Mouse (Mus musculus): ENCODE measurements around the gene Olfr1448. TPM values are rescaled to one million over a fixed set of nuclear protein-coding genes. Genes with fewer than 3 reads are reported as not detected.

Gene Olfr1448
- polyA plus RNA-seq (2015; fragmentation: Nextera tagmentation; extraction: Ambion mirVana) = not detected in 2 replicates

GRCm38 (mm10) chr19:12924319-12924718 is at the start of gene Olfr1448:
Gene Olfr1448, minus strand, starts transcription at chr19:12924419.

DNA sequence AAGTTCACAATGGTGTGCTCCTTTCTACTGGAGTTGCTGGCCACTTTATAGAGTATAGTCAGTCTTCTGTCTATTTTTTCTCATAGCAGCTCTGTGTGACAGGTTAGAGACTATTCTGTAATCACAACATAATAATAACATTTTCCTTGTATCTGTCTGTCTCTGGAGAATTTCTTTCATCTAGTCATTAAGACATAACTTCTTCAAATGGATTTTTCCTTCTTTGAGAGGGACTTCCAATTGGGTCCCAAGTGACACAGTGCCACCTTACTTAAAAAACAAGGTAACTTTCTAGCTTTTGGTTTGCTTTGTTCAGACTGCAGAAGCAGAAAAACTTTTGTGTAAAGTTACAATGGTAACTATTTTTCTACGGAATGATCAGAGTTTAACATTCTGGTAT is 25.7 kb upstream of the Olfr1448 start, which contains the start of gene Olfr1450:
Olfr1450 (plus strand) TSS at position 301 of the 400 bp plus-strand sequence.

DNA sequence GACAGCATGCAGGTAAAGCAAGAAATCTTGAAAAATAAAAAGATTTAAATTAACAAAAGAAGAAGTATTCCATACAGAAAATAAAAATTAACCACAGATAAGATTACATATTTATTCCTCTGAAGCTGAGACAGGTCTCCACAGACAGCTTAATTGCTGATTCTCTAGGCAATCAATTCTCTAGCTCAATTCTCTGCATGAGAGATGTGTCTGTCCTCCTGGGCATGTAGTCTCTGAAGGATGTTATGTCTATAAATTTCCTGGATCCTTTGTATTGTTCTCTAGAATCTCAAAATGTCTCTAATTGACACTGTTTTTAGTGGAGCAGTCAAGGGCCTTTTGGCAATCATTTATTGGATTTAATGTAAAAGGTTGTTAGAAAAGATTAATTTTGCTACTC is 6.3 kb upstream of the Olfr1448 start, which contains the start of gene Olfr1449:
Olfr1449 (plus strand) TSS at position 301 of the 400 bp plus-strand sequence.

DNA sequence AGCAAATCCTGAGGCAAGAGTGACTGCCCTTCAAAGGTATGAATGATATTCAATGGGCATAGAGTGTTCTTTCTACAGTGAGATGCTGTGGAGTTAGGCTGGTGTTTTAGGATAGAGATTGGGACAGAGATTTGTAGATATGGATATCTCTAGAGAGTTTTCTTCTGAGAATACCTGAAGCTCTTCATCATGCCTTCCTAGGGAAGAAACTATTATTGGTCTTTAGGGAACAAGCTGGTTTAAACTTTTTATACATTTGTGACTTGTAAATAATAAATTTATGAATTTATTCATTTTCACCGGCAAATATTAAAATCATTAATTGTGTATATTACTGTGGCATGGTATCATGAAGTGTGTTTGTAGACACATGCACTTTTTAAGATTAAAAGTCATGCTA is 20.6 kb downstream of the Olfr1448 start, which contains the start of gene Olfr1447:
Olfr1447 (minus strand) TSS at position 101 of the 400 bp plus-strand sequence.

DNA sequence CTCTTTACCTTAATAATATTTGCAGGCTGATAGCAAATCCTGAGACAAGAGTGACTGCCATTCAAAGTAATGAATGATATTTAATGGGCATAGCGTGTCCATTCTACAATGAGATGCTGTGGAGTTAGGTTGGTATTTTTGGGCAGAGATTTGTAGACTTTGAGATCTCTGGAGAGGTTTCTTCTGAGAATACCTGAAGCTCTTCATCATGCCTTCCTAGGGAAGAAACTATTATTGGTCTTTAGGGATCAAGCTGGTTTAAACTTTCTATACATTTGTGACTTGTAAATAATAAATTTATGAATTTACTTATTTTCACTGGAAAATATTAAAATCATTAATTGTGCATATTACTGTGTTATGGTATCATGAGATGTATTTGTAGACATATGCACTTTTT is 30.8 kb downstream of the Olfr1448 start, which contains the start of gene Olfr1446:
Olfr1446 (minus strand) TSS at position 101 of the 400 bp plus-strand sequence.

GRCm38 (mm10) chr19:12883555-12883954 is 40.7 kb downstream of the Olfr1448 start, which contains the start of gene Olfr1445:
Gene Olfr1445, plus strand, starts transcription at chr19:12883855.

Other genes with a start within 250 kb of the Olfr1448 start
- not detected in 2 replicates for gene Olfr1443, start 246.3 kb downstream of the Olfr1448 start, polyA plus RNA-seq (2015; fragmentation: Nextera tagmentation; extraction: Ambion mirVana)
- not detected in 2 replicates for gene Keg1, start 228.6 kb downstream of the Olfr1448 start, polyA plus RNA-seq (2015; fragmentation: Nextera tagmentation; extraction: Ambion mirVana)
- 0.99 and 1.1 TPM in 2 replicates for gene Cntf, start 158.8 kb downstream of the Olfr1448 start, polyA plus RNA-seq (2015; fragmentation: Nextera tagmentation; extraction: Ambion mirVana)
- gene Zfp91, start 128.3 kb downstream of the Olfr1448 start, polyA plus RNA-seq (2015; fragmentation: Nextera tagmentation; extraction: Ambion mirVana) = 11.3 and 11.6 TPM in 2 replicates
- 5.1 and 7.8 TPM in 2 replicates for gene Lpxn, start 128.2 kb downstream of the Olfr1448 start, polyA plus RNA-seq (2015; fragmentation: Nextera tagmentation; extraction: Ambion mirVana)
- not detected in 2 replicates for gene Gm5244, start 77.7 kb downstream of the Olfr1448 start, polyA plus RNA-seq (2015; fragmentation: Nextera tagmentation; extraction: Ambion mirVana)
- not detected in 2 replicates for gene Olfr1444, start 67.1 kb downstream of the Olfr1448 start, polyA plus RNA-seq (2015; fragmentation: Nextera tagmentation; extraction: Ambion mirVana)
- not detected in 2 replicates for gene Olfr1445, start 40.6 kb downstream of the Olfr1448 start, polyA plus RNA-seq (2015; fragmentation: Nextera tagmentation; extraction: Ambion mirVana)
- not detected in 2 replicates for gene Olfr1446, start 30.9 kb downstream of the Olfr1448 start, polyA plus RNA-seq (2015; fragmentation: Nextera tagmentation; extraction: Ambion mirVana)
- gene Olfr1447, start 20.7 kb downstream of the Olfr1448 start, polyA plus RNA-seq (2015; fragmentation: Nextera tagmentation; extraction: Ambion mirVana) = not detected in 2 replicates
- gene Olfr1449, start 6.4 kb upstream of the Olfr1448 start, polyA plus RNA-seq (2015; fragmentation: Nextera tagmentation; extraction: Ambion mirVana) = not detected in 2 replicates
- not detected in 2 replicates for gene Olfr1450, start 25.8 kb upstream of the Olfr1448 start, polyA plus RNA-seq (2015; fragmentation: Nextera tagmentation; extraction: Ambion mirVana)
- not detected in 2 replicates for gene Olfr1451, start 70.6 kb upstream of the Olfr1448 start, polyA plus RNA-seq (2015; fragmentation: Nextera tagmentation; extraction: Ambion mirVana)
- not detected in 2 replicates for gene Olfr1453, start 103.9 kb upstream of the Olfr1448 start, polyA plus RNA-seq (2015; fragmentation: Nextera tagmentation; extraction: Ambion mirVana)
- not detected in 2 replicates for gene Olfr1454, start 136.2 kb upstream of the Olfr1448 start, polyA plus RNA-seq (2015; fragmentation: Nextera tagmentation; extraction: Ambion mirVana)
- not detected in 2 replicates for gene Olfr1457, start 173.5 kb upstream of the Olfr1448 start, polyA plus RNA-seq (2015; fragmentation: Nextera tagmentation; extraction: Ambion mirVana)
- not detected in 2 replicates for gene Olfr1458, start 182.4 kb upstream of the Olfr1448 start, polyA plus RNA-seq (2015; fragmentation: Nextera tagmentation; extraction: Ambion mirVana)
- gene Olfr1459, start 225.1 kb upstream of the Olfr1448 start, polyA plus RNA-seq (2015; fragmentation: Nextera tagmentation; extraction: Ambion mirVana) = 0.01 TPM in 1 of 2 replicates, not detected in the other
- gene Olfr1461, start 238.6 kb upstream of the Olfr1448 start, polyA plus RNA-seq (2015; fragmentation: Nextera tagmentation; extraction: Ambion mirVana) = not detected in 2 replicates

Measured in spleen, postnatal 0 days (tissue).